ENCODE assay signal across 8 mouse cellular contexts in the genomic region with DNA sequence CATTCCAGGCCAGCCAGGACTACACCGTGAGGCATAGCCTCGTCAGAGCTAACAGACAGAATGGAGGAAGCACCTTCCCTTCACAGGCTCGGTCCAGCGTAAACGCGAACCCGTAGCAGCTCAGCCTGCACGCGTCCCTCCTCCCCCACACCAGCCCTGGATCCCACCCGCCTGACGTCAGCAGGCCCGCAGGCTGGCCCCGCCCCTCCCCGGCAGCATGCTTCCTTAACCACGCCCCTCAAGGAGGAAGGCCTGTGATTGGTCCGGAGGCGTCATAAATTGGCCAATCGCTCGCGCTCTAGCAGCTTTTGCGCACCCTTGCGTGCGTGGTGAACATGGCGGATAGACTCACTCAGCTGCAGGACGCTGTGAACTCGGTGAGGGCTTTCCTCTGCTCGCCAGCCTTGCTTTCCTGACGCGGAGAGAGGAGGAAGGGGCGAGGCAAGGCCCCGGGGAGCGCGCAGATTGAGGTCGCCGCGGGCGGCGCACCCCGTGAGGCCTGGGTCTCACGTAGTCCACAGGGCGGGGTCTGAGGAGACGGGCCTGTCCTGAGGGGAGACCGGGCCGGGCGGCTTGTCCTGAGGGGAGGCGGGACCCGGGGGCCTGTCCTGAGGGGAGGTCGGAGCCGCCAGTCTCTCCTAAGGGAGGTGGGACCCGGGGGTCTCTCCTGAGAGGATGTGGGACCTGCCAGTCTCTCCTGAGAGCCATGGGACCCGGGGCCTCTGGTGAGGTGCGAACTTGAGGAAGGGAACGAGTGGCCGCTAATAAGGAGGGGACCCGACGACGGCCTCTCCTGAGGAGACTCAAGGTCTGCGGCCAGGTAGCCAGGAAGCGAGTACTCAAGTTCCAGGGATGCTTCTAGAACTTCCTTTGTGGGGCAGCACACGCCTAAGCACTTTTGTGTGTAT. TPM values are rescaled to one million over a fixed set of nuclear protein-coding genes. Genes with fewer than 3 reads are reported as not detected.
A peak's percentile ranks its signal among the peaks of the same experiment; 100 is the strongest.
DNase-seq lines count a peak whose midpoint lies in the region; ATAC-seq and TF ChIP-seq lines count a peak whose summit lies in the region.

A gene (plus strand): TSS at position 272 of the 908 bp plus-strand sequence.
A gene (minus strand): TSS at position 549 of the 908 bp plus-strand sequence.

- peaks cover 10% of the 10 kb centered on the region for H3K36me3 ChIP-seq in G1E (replicated peaks)
- no peaks in the 10 kb centered on the region for H3K36me3 ChIP-seq in forebrain, embryonic 16.5 days (ENCODE audit: control insufficient read depth, insufficient read depth)
- H3K36me3 ChIP-seq in lung, embryonic 14.5 days (ENCODE audit: insufficient read depth), result no peaks in the 10 kb centered on the region
- H3K36me3 ChIP-seq in thymus, adult 2 months (ENCODE audit: control insufficient read depth, insufficient read depth, low read length), result no peaks in the 10 kb centered on the region

- WGBS in forebrain, embryonic 16.5 days, result 1% methylated on average over 59 of the region's 60 CpGs
- WGBS in lung, embryonic 14.5 days, result under 1% methylated on average over 59 of the region's 60 CpGs
- 1% methylated on average over 60 of the region's 60 CpGs for WGBS in olfactory bulb, adult 2 months
- under 1% methylated on average over 60 of the region's 60 CpGs for WGBS in thymus, adult 2 months

- TF ChIP-seq CTCF in G1E (IDR thresholded peaks at IDR 0.05; ENCODE audit: low read depth, low read length), result no peak
- TF ChIP-seq CTCF in layer of hippocampus, adult 2 months (conservative IDR thresholded peaks at IDR 0.05), result peak; percentile 41
- peak; percentile 49 for TF ChIP-seq CTCF in lung, embryonic 14.5 days (IDR thresholded peaks at IDR 0.05; ENCODE audit: low read depth)
- TF ChIP-seq CTCF in olfactory bulb, adult 2 months (IDR thresholded peaks at IDR 0.05; ENCODE audit: insufficient read depth, low read depth, low read length), result no peak
- TF ChIP-seq CTCF in thymus, adult 2 months (IDR thresholded peaks at IDR 0.05; ENCODE audit: borderline replicate concordance, control insufficient read depth, extremely low read depth, insufficient read depth, low read length, poor library complexity), result 0 out of 2 replicates have a peak, but pooled peaks have one; percentile 63

- no peaks in the 10 kb centered on the region for H3K27me3 ChIP-seq in G1E (ENCODE audit: insufficient read depth, low read length)
- no peaks in the 10 kb centered on the region for H3K27me3 ChIP-seq in forebrain, embryonic 16.5 days (replicated peaks; ENCODE audit: control insufficient read depth, insufficient read depth, low read length)
- H3K27me3 ChIP-seq in lung, embryonic 14.5 days (ENCODE audit: insufficient read depth, low read length), result no peaks in the 10 kb centered on the region
- H3K27me3 ChIP-seq in thymus, adult 2 months (ENCODE audit: control insufficient read depth, insufficient read depth, low read length), result no peaks in the 10 kb centered on the region

- H3K4me3 ChIP-seq in G1E (ENCODE audit: low read depth, low read length), result peak within 1 kb of the TSS; percentile 90
- H3K4me3 ChIP-seq in forebrain, embryonic 16.5 days (replicated peaks; ENCODE audit: low read length), result peak within 1 kb of the TSS; percentile 94
- H3K4me3 ChIP-seq in layer of hippocampus, adult 2 months, result peak within 1 kb of the TSS; percentile 85
- H3K4me3 ChIP-seq in lung, embryonic 14.5 days (ENCODE audit: low read depth, low read length), result peak within 1 kb of the TSS; percentile 68
- H3K4me3 ChIP-seq in olfactory bulb, adult 2 months (ENCODE audit: insufficient read depth, low read depth, low read length), result peak within 1 kb of the TSS; percentile 91
- peak within 1 kb of the TSS; percentile 72 for H3K4me3 ChIP-seq in thymus, adult 2 months (ENCODE audit: control insufficient read depth, insufficient read depth, low read length)

- ATAC-seq in G1E (ENCODE audit: extremely low read depth, insufficient number of reproducible peaks, low FRiP score, poor library complexity, severe bottlenecking), result peak; percentile 95
- ATAC-seq in forebrain, embryonic 16.5 days, result peak; percentile 98
- ATAC-seq in lung, embryonic 14.5 days (ENCODE audit: insufficient read depth), result peak; percentile 97

- peaks cover 31% of the 10 kb centered on the region for H3K4me1 ChIP-seq in G1E (ENCODE audit: insufficient read depth, low read depth, low read length)
- H3K4me1 ChIP-seq in forebrain, embryonic 16.5 days (replicated peaks; ENCODE audit: control insufficient read depth, insufficient read depth, low read length), result peaks cover 12% of the 10 kb centered on the region
- H3K4me1 ChIP-seq in lung, embryonic 14.5 days (ENCODE audit: insufficient read depth), result no peaks in the 10 kb centered on the region
- peaks cover 5% of the 10 kb centered on the region for H3K4me1 ChIP-seq in olfactory bulb, adult 2 months (ENCODE audit: control insufficient read depth, insufficient read depth, low read length)
- H3K4me1 ChIP-seq in thymus, adult 2 months (replicated peaks; ENCODE audit: control insufficient read depth, insufficient read depth, low read length), result peaks cover 8% of the 10 kb centered on the region

- H3K27ac ChIP-seq in forebrain, embryonic 16.5 days (ENCODE audit: low read length), result peak within 1 kb of the TSS; percentile 87
- H3K27ac ChIP-seq in layer of hippocampus, adult 2 months, result peak within 1 kb of the TSS; percentile 87
- H3K27ac ChIP-seq in lung, embryonic 14.5 days (ENCODE audit: low read depth), result peak within 1 kb of the TSS; percentile 93
- peak within 1 kb of the TSS; percentile 80 for H3K27ac ChIP-seq in olfactory bulb, adult 2 months (ENCODE audit: insufficient read depth, low read depth, low read length)
- peak within 1 kb of the TSS; percentile 44 for H3K27ac ChIP-seq in thymus, adult 2 months (ENCODE audit: control insufficient read depth, insufficient read depth, low read length)

- H3K9ac ChIP-seq in forebrain, embryonic 16.5 days (replicated peaks; ENCODE audit: low read depth, low read length), result peak within 1 kb of the TSS; percentile 84
- H3K9ac ChIP-seq in lung, embryonic 14.5 days, result peak within 1 kb of the TSS; percentile 84

- intact Hi-C loops in heart, postnatal 36 days (cut with DNase I), result loop anchor here (5.0 kb wide), 2 partner anchors 80 to 140 kb away; a partner anchor contains a TSS

- no peaks in the 10 kb centered on the region for H3K9me3 ChIP-seq in G1E (replicated peaks)
- no peaks in the 10 kb centered on the region for H3K9me3 ChIP-seq in forebrain, embryonic 16.5 days (ENCODE audit: control insufficient read depth, low read length)
- H3K9me3 ChIP-seq in lung, embryonic 14.5 days (ENCODE audit: low read depth, low read length), result no peaks in the 10 kb centered on the region

- peak; percentile 93 for TF ChIP-seq POLR2A in olfactory bulb, adult 2 months (IDR thresholded peaks at IDR 0.05; ENCODE audit: insufficient read depth, low read depth, low read length)
- peak; percentile 93 for TF ChIP-seq POLR2A in thymus, adult 2 months (IDR thresholded peaks at IDR 0.05; ENCODE audit: control insufficient read depth, extremely low read depth, insufficient read depth, low read length, poor library complexity)

- peak; percentile 96 for DNase-seq in G1E (ENCODE audit: low spot score)
- peak; percentile 98 to 99 for DNase-seq in cerebellum, adult 18-20 months
- peak; percentile 96 to 97 for DNase-seq in heart, postnatal 36 days
- DNase-seq in layer of hippocampus, adult 2 months (ENCODE audit: low spot score in 2 of 2), result peak; percentile 98 to 99
- DNase-seq in lung, embryonic 14.5 days, result peak; percentile 99
- peak; percentile 99 for DNase-seq in thymus, adult 2 months

- peak within 1 kb of the TSS; percentile 73 for H3K4me2 ChIP-seq in forebrain, embryonic 16.5 days (ENCODE audit: low read length)
- peak within 1 kb of the TSS; percentile 68 for H3K4me2 ChIP-seq in lung, embryonic 14.5 days

RNA-seq across cellular contexts. Expression of the first gene that starts in this region (rescaled TPM):
- total RNA-seq in G1E (2014; fragmentation: Nextera tagmentation), result 65.7 and 70.0 TPM in 2 replicates
- total RNA-seq in G1E (2017), result 99.1 and 123 TPM in 2 replicates
- polyA plus RNA-seq in G1E (2012), result 4.7 and 5.7 TPM in 2 replicates
- polyA plus RNA-seq in forebrain, embryonic 16.5 days (2015; fragmentation: Nextera tagmentation; extraction: Ambion mirVana), result 109 and 111 TPM in 2 replicates
- total RNA-seq in heart, postnatal 36 days (2021), result 10 to 100 TPM; 46.6 to 48.5 TPM
- 10 to 100 TPM; 42.8 to 44.7 TPM for total RNA-seq in layer of hippocampus, adult 2 months (2021)
- 138 and 142 TPM in 2 replicates for polyA plus RNA-seq in lung, embryonic 14.5 days (2014; fragmentation: Nextera tagmentation; extraction: Ambion mirVana)
- polyA plus RNA-seq in olfactory bulb, adult 2 months (2012; ENCODE audit: insufficient read depth, insufficient read length, low replicate concordance, missing spikeins), result not detected in 2 replicates
- polyA plus RNA-seq in thymus, adult 2 months (2012; rRNA removed), result 35.4 and 38.8 TPM in 2 replicates

RNA-seq across cellular contexts. Expression of the second gene that starts in this region (rescaled TPM):
- total RNA-seq in G1E (2014; fragmentation: Nextera tagmentation), result 27.8 and 31.4 TPM in 2 replicates
- total RNA-seq in G1E (2017), result 25.0 and 26.6 TPM in 2 replicates
- 17.5 and 24.7 TPM in 2 replicates for polyA plus RNA-seq in G1E (2012)
- polyA plus RNA-seq in forebrain, embryonic 16.5 days (2015; fragmentation: Nextera tagmentation; extraction: Ambion mirVana), result 35.2 and 36.3 TPM in 2 replicates
- 10 to 100 TPM; 15.8 to 18.0 TPM for total RNA-seq in heart, postnatal 36 days (2021)
- 10 to 100 TPM; 40.3 to 43.3 TPM for total RNA-seq in layer of hippocampus, adult 2 months (2021)
- 28.5 and 28.8 TPM in 2 replicates for polyA plus RNA-seq in lung, embryonic 14.5 days (2014; fragmentation: Nextera tagmentation; extraction: Ambion mirVana)
- polyA plus RNA-seq in olfactory bulb, adult 2 months (2012; ENCODE audit: insufficient read depth, insufficient read length, low replicate concordance, missing spikeins), result not detected in 2 replicates
- 8.4 and 9.6 TPM in 2 replicates for polyA plus RNA-seq in thymus, adult 2 months (2012; rRNA removed)

Comparison
In these comparisons a context has a peak if more than half of its experiments do, and no peak if none do; other contexts are left out.
1. Peak in every context shown above with its lines: DNase-seq, ATAC-seq, H3K4me3 ChIP-seq and H3K27ac ChIP-seq.
2. CTCF ChIP-seq: peak in layer of hippocampus, adult 2 months (single experiment), lung, embryonic 14.5 days (single experiment) and thymus, adult 2 months (single experiment); none in G1E (single experiment) and olfactory bulb, adult 2 months (single experiment).